Mouse (Mus musculus) liver, embryonic 13.5 days (tissue): ENCODE measurements around the gene BC049352. TPM values are rescaled to one million over a fixed set of nuclear protein-coding genes. Genes with fewer than 3 reads are reported as not detected.

ENCODE experiments used
- ATAC-seq: fragments of 200-750 bp; cut with Nextera tagmentation; 2 replicates; pipeline ENCODE4 v1.8.0; 2017; ENCODE audit warnings: low read depth, mild to moderate bottlenecking, moderate number of reproducible peaks, moderate library complexity
- DNase-seq: peaks from one replicate; pipeline ENCODE4 v3.0.0; 2022
- H3K27ac ChIP-seq: fragments of 300-500 bp; sonication (generic); 2 replicates; pipeline ENCODE4 v1.5.1; 2015; ENCODE audit warnings: moderate library complexity, mild to moderate bottlenecking, inconsistent platforms
- H3K27me3 ChIP-seq: fragments of 300-500 bp; sonication (generic); 2 replicates; pipeline ENCODE4 v1.6.1; 2015; ENCODE audit warnings: mild to moderate bottlenecking, inconsistent platforms
- H3K36me3 ChIP-seq: fragments of 300-500 bp; sonication (generic); 2 replicates; pipeline ENCODE4 v1.6.1; 2015; ENCODE audit warnings: mild to moderate bottlenecking, inconsistent platforms
- H3K4me1 ChIP-seq: fragments of 300-500 bp; sonication (generic); replicated peaks from 2 replicates; pipeline ENCODE4 v1.6.1; 2015; ENCODE audit warnings: inconsistent platforms
- H3K4me2 ChIP-seq: fragments of 300-500 bp; sonication (generic); 2 replicates; pipeline ENCODE4 v1.6.1; 2015; ENCODE audit warnings: inconsistent platforms, mild to moderate bottlenecking, moderate library complexity
- H3K4me3 ChIP-seq: fragments of 300-500 bp; sonication (generic); replicated peaks from 2 replicates; pipeline ENCODE4 v1.5.1; 2015; ENCODE audit warnings: mild to moderate bottlenecking, inconsistent platforms
- H3K9ac ChIP-seq: fragments of 300-500 bp; sonication (generic); 2 replicates; pipeline ENCODE4 v1.6.1; 2015; ENCODE audit warnings: mild to moderate bottlenecking, inconsistent platforms
- H3K9me3 ChIP-seq: fragments of 300-500 bp; sonication (generic); replicated peaks from 2 replicates; pipeline ENCODE4 v1.6.1; 2016; ENCODE audit warnings: inconsistent platforms
- WGBS: fragments of 180-500 bp; shearing (Covaris S2); methylation state at CpG from one replicate; pipeline ENCODE4 v1.1.7; 2015; ENCODE audit not compliant: insufficient replicate concordance; 5-methylcytosine and 5-hydroxymethylcytosine counted together
- polyA plus RNA-seq: library from polyadenylated mRNA; unstranded; fragments of >200 nt; fragmentation: Nextera tagmentation; extraction: Ambion mirVana; gene quantifications from 2 replicates; pipeline ENCODE4 v1.2.1, GENCODE M21; 2015

The BC049352 gene
- polyA plus RNA-seq, 1 experiment from 2014 or later, result 0.09 TPM

- Histone ChIP-seq H3K36me3 (no peaks in the 10 kb centered on the region), H3K4me3 (no peak overlapping the region), H3K27ac (no peak overlapping the region), H3K9me3 (no peaks in the 10 kb centered on the region), H3K4me1 (no peaks in the 10 kb centered on the region), H3K27me3 (no peaks in the 10 kb centered on the region; the same call in 1 of the 2 replicates), H3K4me2 (no peak overlapping the region), H3K9ac (no peak overlapping the region)
- ATAC-seq (no peak), DNase-seq (no peak)
- 52% methylated on average over 4 of the region's 4 CpGs for WGBS
Observed at GRCm38 (mm10) chr9:45195468-45195867, 13.7 kb downstream of the BC049352 start.

DNA sequence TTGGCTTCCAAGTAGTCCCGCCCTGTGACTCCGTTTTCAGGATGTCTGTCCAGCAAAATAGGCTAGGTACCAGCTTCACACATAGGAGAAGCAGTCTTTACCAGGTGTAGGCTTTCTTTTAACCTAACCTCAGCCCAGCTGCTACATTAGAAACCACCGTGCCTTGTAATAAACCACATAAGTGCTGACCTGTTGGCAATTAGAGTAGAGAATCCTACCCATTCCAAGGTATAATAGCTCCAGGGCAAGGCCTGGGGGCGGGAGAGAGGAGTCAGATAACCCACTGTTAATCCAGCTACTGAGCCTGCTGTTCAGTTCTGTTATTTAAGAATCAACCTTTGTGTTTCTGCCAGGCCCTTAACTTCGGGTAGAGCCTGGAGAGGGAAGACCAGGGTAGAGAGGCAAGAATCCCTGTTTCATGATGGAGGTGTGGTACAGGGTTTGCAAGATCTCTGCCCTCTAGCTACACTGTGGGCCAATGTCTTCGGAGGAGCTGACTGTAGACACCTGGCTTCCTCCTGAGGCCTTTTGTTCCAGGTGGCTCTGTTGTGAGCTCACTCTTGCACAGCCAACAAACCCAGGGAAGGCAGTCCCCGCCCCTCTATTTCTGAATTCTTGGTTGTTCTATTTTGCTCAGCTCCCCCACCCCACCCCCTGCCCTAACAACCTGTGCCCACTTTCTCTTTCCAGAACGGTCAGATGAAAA, 14.5 kb downstream of the BC049352 start:
- DNase-seq (no peak), ATAC-seq (no peak)
- WGBS, result 52% methylated on average over 8 of the region's 8 CpGs
- no peaks in the 10 kb centered on the region for H3K4me1 ChIP-seq
- no peak overlapping the region for H3K4me2 ChIP-seq
- no peak overlapping the region for H3K27ac ChIP-seq
- H3K9ac ChIP-seq, result no peak overlapping the region
- no peak overlapping the region for H3K4me3 ChIP-seq
- H3K27me3 ChIP-seq, result no peaks in the 10 kb centered on the region; the same call in 1 of the 2 replicates
- no peaks in the 10 kb centered on the region for H3K9me3 ChIP-seq
- H3K36me3 ChIP-seq, result no peaks in the 10 kb centered on the region

- DNase-seq, result no peak
- Histone ChIP-seq H3K9ac (no peak overlapping the region), H3K4me2 (no peak overlapping the region), H3K4me3 (no peak overlapping the region), H3K9me3 (no peaks in the 10 kb centered on the region), H3K27me3 (no peaks in the 10 kb centered on the region), H3K27ac (no peak overlapping the region), H3K36me3 (no peaks in the 10 kb centered on the region), H3K4me1 (0 out of 2 replicates have a peak, but pooled peaks cover 8% of the 10 kb centered on the region)
- no peak for ATAC-seq
- 58% methylated on average over 5 of the region's 5 CpGs for WGBS
Observed at GRCm38 (mm10) chr9:45197549-45197948, 15.7 kb downstream of the BC049352 start.

DNA sequence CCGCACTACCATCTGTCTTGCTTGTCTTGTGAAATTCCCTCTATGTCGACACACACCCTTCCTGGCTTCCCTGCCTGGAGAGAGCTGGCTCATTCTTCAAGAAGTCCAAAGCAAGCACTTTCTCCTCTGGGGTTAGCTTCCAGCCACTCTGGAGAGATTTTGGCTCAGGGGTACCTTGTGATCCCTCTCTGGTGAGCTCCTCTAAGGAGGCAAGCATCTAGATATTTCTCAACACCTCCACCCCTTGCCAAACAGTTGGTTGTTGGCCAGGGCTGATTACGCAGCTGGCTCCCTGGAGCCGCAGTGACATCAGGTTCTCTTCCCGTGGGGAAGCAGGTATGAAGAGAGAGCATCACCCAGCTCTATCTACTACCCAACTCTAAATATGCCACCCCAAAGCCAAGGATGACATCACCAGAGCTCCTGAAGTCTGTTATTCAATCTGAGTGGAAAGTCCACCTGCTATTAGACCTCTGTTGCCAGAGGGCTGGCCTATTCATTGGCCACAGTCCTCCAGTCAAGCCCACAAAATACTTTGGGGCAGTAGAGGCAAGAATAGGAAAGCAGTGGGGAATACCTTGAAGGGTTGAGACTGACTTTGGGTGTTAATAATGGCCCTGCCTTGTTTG, 19.6 kb downstream of the BC049352 start:
- WGBS, result 55% methylated on average over 5 of the region's 5 CpGs
- 0 out of 2 replicates have a peak, but pooled peaks cover 8% of the 10 kb centered on the region for H3K4me1 ChIP-seq
- H3K4me2 ChIP-seq, result no peak overlapping the region
- ATAC-seq (no peak), DNase-seq (no peak)
- H3K36me3 ChIP-seq, result no peaks in the 10 kb centered on the region
- no peaks in the 10 kb centered on the region for H3K27me3 ChIP-seq
- H3K27ac ChIP-seq, result no peak overlapping the region
- no peak overlapping the region for H3K9ac ChIP-seq
- H3K4me3 ChIP-seq, result no peak overlapping the region
- no peaks in the 10 kb centered on the region for H3K9me3 ChIP-seq

DNA sequence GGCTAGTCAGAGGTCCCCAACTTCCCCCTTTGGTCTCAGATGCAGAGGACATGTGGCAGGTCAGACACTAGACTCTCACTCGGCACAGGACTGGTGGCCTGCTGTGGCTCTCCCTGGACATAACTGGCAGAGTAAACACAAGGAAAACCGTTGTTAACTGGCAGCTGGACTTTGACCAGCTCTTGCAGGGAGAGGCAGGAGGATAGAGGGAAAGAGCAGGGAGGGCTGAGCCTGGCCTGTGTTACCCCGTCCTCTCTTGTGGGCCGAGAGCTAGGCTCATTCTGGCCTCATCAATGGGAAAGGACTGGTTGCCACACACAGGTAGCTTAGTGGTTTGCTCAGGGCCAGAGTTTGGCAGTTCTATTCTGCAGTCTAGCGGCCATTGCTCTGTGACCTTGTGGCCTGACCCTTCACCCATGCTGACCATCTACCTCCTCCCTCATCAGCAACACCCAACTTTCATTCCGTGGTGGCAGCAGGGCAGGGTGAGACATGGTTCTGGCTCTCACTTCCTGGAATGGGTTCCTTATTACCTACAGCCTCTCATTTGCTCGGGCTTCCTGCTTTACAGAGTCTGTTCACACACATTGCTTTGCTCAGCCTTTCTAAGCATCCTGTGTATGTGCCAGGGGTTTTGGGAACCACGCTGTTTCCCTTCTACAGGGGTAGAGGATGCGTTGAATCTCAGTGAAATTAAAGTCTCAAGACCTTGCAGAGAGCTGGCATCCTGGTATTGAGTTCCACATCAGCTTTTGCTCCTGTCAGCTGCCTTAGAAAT, 20.4 kb downstream of the BC049352 start:
- WGBS, result 45% methylated on average over 9 of the region's 9 CpGs

GRCm38 (mm10) chr9:45203797-45204410, 22.1 kb downstream of the BC049352 start, which contains the start of gene Tmprss4:
Tmprss4 (minus strand) TSS chr9:45204092.
- no peaks in the 10 kb centered on the region for H3K9me3 ChIP-seq
- no peak within 1 kb of the TSS for H3K4me3 ChIP-seq
- no peaks in the 10 kb centered on the region for H3K27me3 ChIP-seq
- H3K27ac ChIP-seq, result no peak within 1 kb of the TSS
- H3K36me3 ChIP-seq, result no peaks in the 10 kb centered on the region
- 0 out of 2 replicates have a peak, but pooled peaks cover 8% of the 10 kb centered on the region for H3K4me1 ChIP-seq
- H3K9ac ChIP-seq, result no peak within 1 kb of the TSS
- 67% methylated on average over 8 of the region's 8 CpGs for WGBS
- no peak within 1 kb of the TSS for H3K4me2 ChIP-seq
- no peak for DNase-seq
- no peak for ATAC-seq

More for the DNA sequence above, 20.4 kb downstream of the BC049352 start:
- ATAC-seq (0 out of 2 replicates have a peak, but pooled peaks have one; percentile 45), DNase-seq (no peak)
- Histone ChIP-seq H3K4me3 (no peak overlapping the region), H3K4me2 (no peak overlapping the region), H3K36me3 (no peaks in the 10 kb centered on the region), H3K27ac (no peak overlapping the region), H3K4me1 (0 out of 2 replicates have a peak, but pooled peaks cover 8% of the 10 kb centered on the region), H3K9ac (no peak overlapping the region), H3K9me3 (no peaks in the 10 kb centered on the region), H3K27me3 (no peaks in the 10 kb centered on the region)

- ATAC-seq (no peak), DNase-seq (no peak)
- 52% methylated on average over 5 of the region's 5 CpGs for whole genome bisulfite sequencing
- Histone ChIP-seq H3K9me3 (no peaks in the 10 kb centered on the region), H3K4me2 (no peak overlapping the region), H3K9ac (no peak overlapping the region), H3K36me3 (no peaks in the 10 kb centered on the region), H3K27me3 (no peaks in the 10 kb centered on the region), H3K4me1 (0 out of 2 replicates have a peak, but pooled peaks cover 8% of the 10 kb centered on the region), H3K27ac (no peak overlapping the region), H3K4me3 (no peak overlapping the region)
Observed at GRCm38 (mm10) chr9:45205143-45205542, 23.3 kb downstream of the BC049352 start.

DNA sequence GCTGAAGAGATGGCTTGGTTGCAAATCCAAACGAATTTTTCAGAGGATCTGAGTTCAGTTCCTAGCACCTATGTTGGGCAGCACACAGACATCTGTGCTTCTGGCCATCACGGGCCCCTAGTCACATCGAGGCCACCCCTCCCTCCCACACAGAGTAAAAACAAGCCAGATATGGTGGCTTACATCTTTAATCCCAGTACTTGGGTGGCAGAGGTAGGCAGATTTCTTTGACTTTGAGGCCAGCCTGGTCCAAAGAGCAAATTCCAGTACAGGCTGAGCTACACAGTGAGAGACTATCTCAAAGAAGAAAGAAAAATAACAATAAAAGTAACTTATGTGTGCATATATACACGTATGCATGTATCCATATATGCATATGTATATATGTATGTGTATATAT, 24.3 kb downstream of the BC049352 start:
- H3K36me3 ChIP-seq, result no peaks in the 10 kb centered on the region
- no peak overlapping the region for H3K4me2 ChIP-seq
- H3K4me3 ChIP-seq, result no peak overlapping the region
- 42% methylated on average over 4 of the region's 4 CpGs for WGBS
- ATAC-seq, result no peak
- H3K27me3 ChIP-seq, result no peaks in the 10 kb centered on the region
- H3K27ac ChIP-seq, result no peak overlapping the region
- H3K4me1 ChIP-seq, result 0 out of 2 replicates have a peak, but pooled peaks cover 8% of the 10 kb centered on the region
- no peaks in the 10 kb centered on the region for H3K9me3 ChIP-seq
- no peak for DNase-seq
- no peak overlapping the region for H3K9ac ChIP-seq

DNA sequence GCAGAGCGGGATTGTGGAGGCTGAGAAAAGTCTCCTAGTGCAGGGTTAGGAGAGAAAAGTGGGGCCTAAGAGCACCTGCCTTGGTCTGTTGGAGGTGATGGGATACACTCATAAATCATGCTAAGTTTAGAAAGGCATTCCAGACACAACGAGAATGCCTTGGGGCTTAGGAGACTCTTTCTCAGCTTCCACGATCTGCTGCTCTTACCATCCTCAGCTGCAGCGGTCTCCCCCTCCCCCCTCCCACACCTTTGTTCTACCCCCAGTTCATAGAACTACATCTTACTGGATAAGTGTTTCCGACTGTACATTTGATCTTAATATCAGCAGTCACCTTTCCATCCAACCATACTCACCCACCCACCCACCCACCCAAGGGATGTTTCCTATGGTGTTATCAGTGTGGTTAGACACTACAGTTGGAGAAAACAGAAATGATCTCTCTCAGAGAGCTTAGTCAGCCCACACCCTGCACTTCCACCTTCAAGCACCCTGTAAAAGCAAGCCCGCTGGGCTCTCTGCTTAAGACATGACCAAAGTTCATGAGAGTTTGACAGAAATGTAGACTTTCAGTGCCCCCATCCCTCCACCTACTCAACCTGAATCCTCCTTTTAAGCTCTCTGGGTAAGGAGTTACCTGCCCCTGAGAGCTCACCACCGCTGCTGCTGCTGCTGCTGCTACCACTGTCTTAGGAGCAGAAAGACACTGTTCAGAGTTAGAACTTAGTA, 25.4 kb downstream of the BC049352 start:
- no peak for ATAC-seq
- 0 out of 2 replicates have a peak, but pooled peaks cover 4% of the 10 kb centered on the region for H3K4me1 ChIP-seq
- WGBS, result 45% methylated on average over 7 of the region's 7 CpGs
- no peak overlapping the region for H3K4me2 ChIP-seq
- H3K27me3 ChIP-seq, result no peaks in the 10 kb centered on the region
- no peak overlapping the region for H3K4me3 ChIP-seq
- no peak overlapping the region for H3K9ac ChIP-seq
- H3K9me3 ChIP-seq, result no peaks in the 10 kb centered on the region
- no peak for DNase-seq
- H3K36me3 ChIP-seq, result no peaks in the 10 kb centered on the region
- no peak overlapping the region for H3K27ac ChIP-seq

DNA sequence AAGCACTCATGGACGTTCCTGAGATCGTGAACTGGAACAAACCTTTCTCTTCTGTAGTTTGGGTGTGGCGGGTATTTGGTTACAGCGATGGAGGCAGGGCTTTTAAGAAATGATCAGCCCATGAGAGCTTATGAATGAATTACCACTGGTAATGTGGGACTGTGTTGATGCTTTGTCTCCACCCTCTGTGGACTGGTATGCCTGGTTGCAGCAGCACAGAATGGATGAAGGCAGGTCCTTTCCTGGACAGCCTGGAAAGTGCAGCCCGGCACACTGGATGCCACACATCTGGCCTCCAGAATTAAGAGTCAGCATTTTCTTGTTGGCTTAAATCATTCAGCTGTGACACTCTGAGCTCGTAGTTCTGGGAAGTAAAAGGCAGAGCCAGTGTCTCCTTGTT, 30.2 kb downstream of the BC049352 start:
- Histone ChIP-seq H3K36me3 (no peaks in the 10 kb centered on the region), H3K27me3 (no peaks in the 10 kb centered on the region), H3K4me1 (no peaks in the 10 kb centered on the region), H3K4me2 (no peak overlapping the region), H3K27ac (no peak overlapping the region), H3K9ac (no peak overlapping the region), H3K4me3 (no peak overlapping the region), H3K9me3 (no peaks in the 10 kb centered on the region)
- no peak for DNase-seq
- ATAC-seq, result no peak
- whole genome bisulfite sequencing, result 62% methylated on average over 6 of the region's 6 CpGs
